Mouse (Mus musculus) myocyte (in vitro differentiated cells): ENCODE results near the gene Olfr370.

ENCODE experiments used
- E2F4 ChIP-seq: IDR thresholded peaks from one replicate; pipeline ENCODE4 v1.6.1; 2011; ENCODE audit warnings: mild to moderate bottlenecking, control low read depth, moderate library complexity; ENCODE audit not compliant: insufficient read depth
- MYOD1 ChIP-seq, 3 experiments: IDR thresholded peaks; one replicate each; pipeline ENCODE4 v1.6.1; 2011; ENCODE audit warnings: control low read depth in 2 of 3, low read depth in 2 of 3, mild to moderate bottlenecking in 2 of 3, moderate library complexity in 1 of 3; ENCODE audit not compliant: insufficient read length in 2 of 3, control insufficient read depth in 1 of 3
- MYOG ChIP-seq, 3 experiments: IDR thresholded peaks; one replicate each; pipeline ENCODE4 v1.6.1; 2011; ENCODE audit warnings: control low read depth in 2 of 3, low read depth in 2 of 3, mild to moderate bottlenecking in 2 of 3; ENCODE audit not compliant: insufficient read length in 2 of 3, control insufficient read depth in 1 of 3, insufficient read depth in 1 of 3
- POLR2A ChIP-seq: IDR thresholded peaks from one replicate; pipeline ENCODE4 v1.6.1; 2011; ENCODE audit warnings: low read depth, mild to moderate bottlenecking, control low read depth, moderate library complexity; ENCODE audit not compliant: insufficient read length
- POLR2AphosphoS2 ChIP-seq: IDR thresholded peaks from one replicate; pipeline ENCODE4 v1.6.1; 2011; ENCODE audit warnings: low read depth, control low read depth; ENCODE audit not compliant: insufficient read length
- REST ChIP-seq: IDR thresholded peaks from one replicate; pipeline ENCODE4 v1.6.1; 2011; ENCODE audit warnings: mild to moderate bottlenecking, control low read depth, moderate library complexity; ENCODE audit not compliant: insufficient read depth, insufficient read length
- SRF ChIP-seq: IDR thresholded peaks from one replicate; pipeline ENCODE4 v1.6.1; 2011; ENCODE audit warnings: low read depth; ENCODE audit not compliant: control insufficient read depth, insufficient read length
- TCF12 ChIP-seq: IDR thresholded peaks from one replicate; pipeline ENCODE4 v1.6.1; 2011; ENCODE audit warnings: mild to moderate bottlenecking, control low read depth; ENCODE audit not compliant: poor library complexity, insufficient read depth, severe bottlenecking

- no peak for TF ChIP-seq POLR2A
- TF ChIP-seq REST = no peak
- TF ChIP-seq SRF = no peak
- TF ChIP-seq E2F4 = no peak
- TF ChIP-seq POLR2AphosphoS2 = no peak
- TF ChIP-seq MYOG (IDR thresholded peaks at IDR 0.05; ENCODE audit: control insufficient read depth in 1 of 3, insufficient read depth in 1 of 3, insufficient read length in 2 of 3, low read depth in 2 of 3) = no peak
- TF ChIP-seq TCF12 = no peak
- no peak for TF ChIP-seq MYOD1 (IDR thresholded peaks at IDR 0.05; ENCODE audit: control insufficient read depth in 1 of 3, insufficient read length in 2 of 3, low read depth in 2 of 3)
Measured at GRCm38 (mm10) chr8:83585333-83585732, 49.8 kb downstream of the Olfr370 start.
